Mouse (Mus musculus): ENCODE data around the gene Olfr104-ps.

The Olfr104-ps gene

DNA sequence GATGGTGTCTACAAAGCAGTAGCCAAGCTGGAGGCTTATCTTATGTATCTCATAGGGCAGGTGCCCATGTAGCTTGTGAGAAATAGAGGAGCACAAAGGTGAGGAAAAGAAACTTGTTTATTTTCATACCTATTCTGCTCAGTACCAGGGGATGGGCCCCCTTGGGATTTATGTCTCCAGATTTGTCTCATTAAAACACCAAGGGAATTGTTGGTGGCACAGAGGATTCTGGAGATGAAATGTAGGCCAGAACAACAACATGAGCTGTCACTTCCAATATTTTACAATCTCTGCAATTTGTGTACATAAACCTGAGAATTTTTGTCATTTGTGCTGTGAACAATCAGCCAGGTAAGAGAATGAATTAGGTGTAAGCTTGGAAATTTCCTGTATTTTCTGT lies at the start of gene Olfr104-ps:
TSS of gene Olfr104-ps (plus strand) at position 301 of the 400 bp plus-strand sequence.
- no peak for DNase-seq

DNA sequence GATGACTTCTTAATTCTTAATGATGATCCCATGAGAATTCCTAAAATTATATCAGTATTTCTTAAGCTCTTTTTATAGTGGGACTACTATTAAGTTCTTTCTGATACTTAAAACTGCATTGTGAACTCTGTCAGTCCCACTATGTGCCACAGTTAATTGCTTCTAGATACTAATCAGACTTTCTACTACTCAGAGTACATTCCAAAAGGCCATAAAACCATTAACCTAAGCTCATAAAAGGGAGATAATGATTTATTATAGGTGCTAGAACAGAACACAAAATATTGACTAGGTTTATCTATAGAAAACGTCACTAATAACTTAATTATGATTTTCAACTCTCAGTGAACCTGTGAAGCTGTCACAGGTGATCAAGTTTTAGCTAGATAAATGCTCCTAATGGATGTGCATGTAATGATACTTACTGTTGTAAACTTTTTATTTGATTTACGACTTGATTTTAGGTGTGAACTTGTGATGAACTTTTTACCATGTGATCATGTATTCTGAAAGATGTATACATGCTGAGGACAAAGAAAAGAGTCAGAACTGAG lies 49.2 kb upstream of the Olfr104-ps start:
- DNase-seq = no peak

GRCm38 (mm10) chr17:37316954-37317353 lies 42.4 kb upstream of the Olfr104-ps start, which contains the start of gene Olfr102:
Olfr102 (minus strand) TSS chr17:37317054.
- DNase-seq = no peak

DNA sequence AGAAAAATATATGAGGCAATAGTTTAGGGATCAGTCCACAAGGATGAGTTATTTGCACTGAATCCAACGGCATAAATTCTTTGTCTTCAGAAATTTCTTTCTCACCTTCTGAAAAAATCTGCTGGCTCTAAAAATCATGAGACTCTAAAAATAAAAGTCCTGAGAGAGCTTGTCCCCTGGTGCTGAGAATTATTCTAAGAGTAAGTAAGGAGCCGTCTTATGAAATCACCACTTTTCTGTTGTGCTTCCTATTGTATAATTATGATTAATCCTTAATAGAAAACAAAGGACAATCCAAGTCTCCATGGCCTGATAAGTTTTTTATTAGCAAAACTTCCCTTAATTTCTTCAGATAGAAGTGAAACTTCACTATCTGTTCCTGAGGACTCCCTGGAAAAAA lies 19.8 kb upstream of the Olfr104-ps start, which contains the start of gene Olfr103:
TSS of gene Olfr103 (minus strand) at position 101 of the 400 bp plus-strand sequence.
- DNase-seq = no peak

- no peak for DNase-seq
Observed at GRCm38 (mm10) chr17:37378733-37379132, 19.4 kb downstream of the Olfr104-ps start, which contains the start of gene Olfr105-ps. Olfr105-ps (plus strand) TSS chr17:37379033.

DNA sequence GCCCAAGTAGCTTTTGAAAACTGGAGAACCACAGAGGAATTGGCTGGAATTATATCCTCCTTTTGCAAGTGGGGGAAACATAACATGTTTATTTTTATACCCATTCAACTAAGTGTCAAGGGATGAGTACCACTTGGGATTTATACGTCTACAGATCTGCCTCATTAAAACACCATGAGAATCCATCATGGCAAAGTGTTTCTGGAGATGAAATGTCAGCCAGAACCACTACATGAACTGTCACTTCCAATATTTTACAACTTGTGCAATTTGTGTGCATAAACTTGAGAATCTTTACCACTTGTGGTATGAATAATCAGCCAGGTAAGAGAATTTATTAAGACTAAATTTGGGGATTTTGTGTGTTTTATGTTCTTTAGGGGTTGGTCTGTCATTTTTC lies 30.7 kb downstream of the Olfr104-ps start, which contains the start of gene Olfr106-ps:
TSS of gene Olfr106-ps (plus strand) at position 301 of the 400 bp plus-strand sequence.
- no peak for DNase-seq

- no peak for DNase-seq
Observed at GRCm38 (mm10) chr17:37398926-37399325, 39.5 kb downstream of the Olfr104-ps start, which contains the start of gene Olfr107. Olfr107 (plus strand) TSS chr17:37399226.

- no peak for DNase-seq
Observed at GRCm38 (mm10) chr17:37413380-37413779, 54.0 kb downstream of the Olfr104-ps start.

All from cerebellum, postnatal 25 days (tissue).